Mouse (Mus musculus) layer of hippocampus, adult 2 months (tissue): ENCODE measurements at regions not wholly inside any gene's neighbourhood (a gene's known extent, or its start where the extent isn't known, plus 50 kb on each side); places are given as distances from the start of the nearest gene placed in this dataset.
A peak's percentile ranks its signal among the peaks of the same experiment; 100 is the strongest.

Source experiments
- DNase-seq, 2 experiments: peaks; one replicate each; pipeline ENCODE4 v3.0.0; 2022; ENCODE audit warnings: low spot score in 2 of 2
- H3K27ac ChIP-seq: fragments of 200-600 bp; 2 replicates; pipeline ENCODE4 v1.8.1; 2022
- H3K4me3 ChIP-seq: fragments of 200-600 bp; 2 replicates; pipeline ENCODE4 v1.8.1; 2022; ENCODE audit warnings: mild to moderate bottlenecking
- CTCF ChIP-seq: fragments of 200-600 bp; conservative IDR thresholded peaks from 2 replicates; pipeline ENCODE4 v1.8.1; 2022; ENCODE audit warnings: antibody characterized with exemption, mild to moderate bottlenecking, moderate library complexity

- DNase-seq: no peak
- no peak for TF ChIP-seq CTCF
- no peak overlapping the region for H3K4me3 ChIP-seq
- H3K27ac ChIP-seq: no peak overlapping the region
Measured at GRCm38 (mm10) chr5:119995726-119996125, 120.5 kb upstream of the Rbm19 start.

- DNase-seq: no peak
- no peak for TF ChIP-seq CTCF
- no peak overlapping the region for H3K27ac ChIP-seq
- no peak overlapping the region for H3K4me3 ChIP-seq
Measured at GRCm38 (mm10) chr5:120005696-120006469, 110.4 kb upstream of the Rbm19 start.

GRCm38 (mm10) chr5:120007738-120008137 is 108.5 kb upstream of the Rbm19 start:
- Histone ChIP-seq H3K27ac (no peak overlapping the region), H3K4me3 (no peak overlapping the region)
- TF ChIP-seq CTCF: no peak
- DNase-seq: no peak

- no peak for DNase-seq
- H3K27ac ChIP-seq: no peak overlapping the region
- TF ChIP-seq CTCF: no peak
- H3K4me3 ChIP-seq: no peak overlapping the region
Measured at GRCm38 (mm10) chr5:120008306-120008705, 108.0 kb upstream of the Rbm19 start.

- TF ChIP-seq CTCF: no peak
- no peak overlapping the region for H3K27ac ChIP-seq
- no peak for DNase-seq
- H3K4me3 ChIP-seq: no peak overlapping the region
Measured at GRCm38 (mm10) chr5:120015417-120015816, 100.8 kb upstream of the Rbm19 start.

- Histone ChIP-seq H3K4me3 (no peak overlapping the region), H3K27ac (no peak overlapping the region)
- TF ChIP-seq CTCF: no peak
- DNase-seq: no peak
Measured at GRCm38 (mm10) chr5:120018126-120018525, 98.1 kb upstream of the Rbm19 start.

- TF ChIP-seq CTCF: no peak
- no peak overlapping the region for H3K4me3 ChIP-seq
- no peak for DNase-seq
- H3K27ac ChIP-seq: no peak overlapping the region
Measured at GRCm38 (mm10) chr5:120020748-120021147, 95.5 kb upstream of the Rbm19 start.

GRCm38 (mm10) chr5:120022276-120022675 is 94.0 kb upstream of the Rbm19 start:
- H3K27ac ChIP-seq: no peak overlapping the region
- no peak for TF ChIP-seq CTCF
- DNase-seq: peak in 1 of 2 experiments; percentile 16
- H3K4me3 ChIP-seq: no peak overlapping the region

- Histone ChIP-seq H3K4me3 (no peak overlapping the region), H3K27ac (no peak overlapping the region)
- no peak for TF ChIP-seq CTCF
Measured at GRCm38 (mm10) chr5:120024071-120024470, 92.2 kb upstream of the Rbm19 start.

GRCm38 (mm10) chr5:120025212-120025611 is 91.1 kb upstream of the Rbm19 start:
- no peak overlapping the region for H3K27ac ChIP-seq
- DNase-seq: no peak
- no peak overlapping the region for H3K4me3 ChIP-seq
- TF ChIP-seq CTCF: no peak

More at GRCm38 (mm10) chr5:120024071-120024470, 92.2 kb upstream of the Rbm19 start:
- DNase-seq: peak in 1 of 2 experiments; percentile 2

GRCm38 (mm10) chr5:120030904-120031303 is 85.4 kb upstream of the Rbm19 start:
- DNase-seq: no peak
- Histone ChIP-seq H3K27ac (no peak overlapping the region), H3K4me3 (no peak overlapping the region)
- no peak for TF ChIP-seq CTCF

GRCm38 (mm10) chr5:120031614-120032013 is 84.7 kb upstream of the Rbm19 start:
- no peak overlapping the region for H3K27ac ChIP-seq
- TF ChIP-seq CTCF: no peak
- H3K4me3 ChIP-seq: no peak overlapping the region
- no peak for DNase-seq

GRCm38 (mm10) chr5:120034499-120035077 is 81.7 kb upstream of the Rbm19 start:
- H3K4me3 ChIP-seq: no peak overlapping the region
- H3K27ac ChIP-seq: no peak overlapping the region
- no peak for TF ChIP-seq CTCF
- no peak for DNase-seq

- TF ChIP-seq CTCF: no peak
- peak; percentile 16 to 41 for DNase-seq
- Histone ChIP-seq H3K4me3 (no peak overlapping the region), H3K27ac (no peak overlapping the region)
Measured at GRCm38 (mm10) chr5:120035251-120035650, 81.0 kb upstream of the Rbm19 start.
